Mouse (Mus musculus) left cerebral cortex, adult 9 months (tissue): ENCODE data around the gene Nln.

Experiments used
- DNase-seq, 2 experiments: peaks; one replicate each; pipeline ENCODE4 v3.0.0; 2022; ENCODE audit warnings: low spot score in 2 of 2

Nln gene

GRCm38 (mm10) chr13:104015246-104016105, 93.9 kb downstream of the Nln start:
- peak in 1 of 2 experiments; percentile 54 for DNase-seq

GRCm38 (mm10) chr13:104014038-104014437, 95.4 kb downstream of the Nln start:
- DNase-seq: no peak

- DNase-seq: no peak
Observed at GRCm38 (mm10) chr13:104013380-104013779, 96.0 kb downstream of the Nln start.

- DNase-seq: no peak
Observed at GRCm38 (mm10) chr13:104012214-104012833, 97.1 kb downstream of the Nln start.

- no peak for DNase-seq
Observed at GRCm38 (mm10) chr13:104011289-104011688, 98.1 kb downstream of the Nln start.

GRCm38 (mm10) chr13:104005231-104005845, 104.1 kb downstream of the Nln start:
- DNase-seq: no peak

GRCm38 (mm10) chr13:103994085-103994455, 115.3 kb downstream of the Nln start:
- DNase-seq: no peak

GRCm38 (mm10) chr13:103993142-103994084, 116.0 kb downstream of the Nln start:
- no peak for DNase-seq

- DNase-seq: no peak
Observed at GRCm38 (mm10) chr13:103986660-103987059, 122.8 kb downstream of the Nln start.

- DNase-seq: no peak
Observed at GRCm38 (mm10) chr13:103985510-103986278, 123.7 kb downstream of the Nln start.

GRCm38 (mm10) chr13:103982376-103982775, 127.0 kb downstream of the Nln start:
- DNase-seq: no peak

GRCm38 (mm10) chr13:103980414-103980813, 129.0 kb downstream of the Nln start:
- no peak for DNase-seq

- no peak for DNase-seq
Observed at GRCm38 (mm10) chr13:103978286-103978866, 131.0 kb downstream of the Nln start.

- no peak for DNase-seq
Observed at GRCm38 (mm10) chr13:103977844-103978243, 131.6 kb downstream of the Nln start.

- DNase-seq: no peak
Observed at GRCm38 (mm10) chr13:103976181-103976724, 133.2 kb downstream of the Nln start.

- no peak for DNase-seq
Observed at GRCm38 (mm10) chr13:103975101-103975500, 134.3 kb downstream of the Nln start.

GRCm38 (mm10) chr13:103973977-103974376, 135.4 kb downstream of the Nln start:
- no peak for DNase-seq
